Mouse (Mus musculus) leukemia stem cell, adult 10-12 weeks (primary cell): Measurements from ENCODE around the gene Tmigd3. TPM values are rescaled to one million over a fixed set of nuclear protein-coding genes. Genes with fewer than 3 reads are reported as not detected.

Experiments
- polyA plus RNA-seq: library from polyadenylated mRNA; stranded (reverse); fragments of >175 nt; gene quantifications from 2 replicates; pipeline ENCODE4 v1.2.3, GENCODE M21; 2012; ENCODE audit warnings: low replicate concordance

Tmigd3 gene
- not detected in 2 replicates for polyA plus RNA-seq

GRCm38 (mm10) chr3:105870558-105870957 lies at the start of gene Tmigd3, which contains the start of gene Adora3:
TSS of gene Tmigd3 (plus strand) at chr3:105870903.
TSS of gene Adora3 (plus strand) at chr3:105870858.

GRCm38 (mm10) chr3:105932240-105933071 lies 61.8 kb downstream of the Tmigd3 start, which contains the start of gene I830077J02Rik:
TSS of gene I830077J02Rik (minus strand) at chr3:105932664.

GRCm38 (mm10) chr3:105958974-105959580 lies 88.4 kb downstream of the Tmigd3 start, which contains the start of gene Wdr77:
TSS of gene Wdr77 (plus strand) at chr3:105959369.

GRCm38 (mm10) chr3:105959999-105960398 lies 89.3 kb downstream of the Tmigd3 start, which contains the start of gene Atp5f1:
TSS of gene Atp5f1 (minus strand) at chr3:105960099.

GRCm38 (mm10) chr3:105973411-105973810 lies 102.7 kb downstream of the Tmigd3 start, which contains the start of gene Ovgp1:
TSS of gene Ovgp1 (plus strand) at chr3:105973711.

Other genes with a start within 250 kb of the Tmigd3 start
- 8.4 and 11.1 TPM in 2 replicates for gene Ddx20, start 183.3 kb upstream of the Tmigd3 start, polyA plus RNA-seq
- gene Inka2, start 166.3 kb upstream of the Tmigd3 start, polyA plus RNA-seq, result 7.4 and 7.5 TPM in 2 replicates
- 5.4 and 6.1 TPM in 2 replicates for gene Rap1a, start 69.6 kb upstream of the Tmigd3 start, polyA plus RNA-seq
- not detected in 2 replicates for gene Adora3, start within 50 bp of the Tmigd3 start, polyA plus RNA-seq
- 0.24 and 0.90 TPM in 2 replicates for gene I830077J02Rik, start 61.8 kb downstream of the Tmigd3 start, polyA plus RNA-seq
- gene Wdr77, start 88.5 kb downstream of the Tmigd3 start, polyA plus RNA-seq, result 47.4 and 101 TPM in 2 replicates
- gene Atp5f1, start 89.2 kb downstream of the Tmigd3 start, polyA plus RNA-seq, result 101 and 270 TPM in 2 replicates
- gene Ovgp1, start 102.8 kb downstream of the Tmigd3 start, polyA plus RNA-seq, result 0.65 and 0.98 TPM in 2 replicates
- gene Pifo, start 143.7 kb downstream of the Tmigd3 start, polyA plus RNA-seq, result not detected in 2 replicates
- not detected in 2 replicates for gene Chil5, start 161.9 kb downstream of the Tmigd3 start, polyA plus RNA-seq
- gene Chia1, start 242.3 kb downstream of the Tmigd3 start, polyA plus RNA-seq, result not detected in 2 replicates